Mouse (Mus musculus): ENCODE measurements at regions not wholly inside any gene's neighbourhood (a gene's known extent, or its start where the extent isn't known, plus 50 kb on each side); places are given as distances from the start of the nearest gene placed in this dataset.

GRCm38 (mm10) chr7:71648314-71648713, 297.0 kb upstream of the Gm10295 start:
- no peak for DNase-seq (ENCODE audit: low read depth, low spot score)

GRCm38 (mm10) chr7:71646944-71647343, 295.7 kb upstream of the Gm10295 start:
- DNase-seq (ENCODE audit: low read depth, low spot score) = no peak

- DNase-seq (ENCODE audit: low read depth, low spot score) = no peak
Measured at GRCm38 (mm10) chr7:71623048-71623447, 271.8 kb upstream of the Gm10295 start.

DNA sequence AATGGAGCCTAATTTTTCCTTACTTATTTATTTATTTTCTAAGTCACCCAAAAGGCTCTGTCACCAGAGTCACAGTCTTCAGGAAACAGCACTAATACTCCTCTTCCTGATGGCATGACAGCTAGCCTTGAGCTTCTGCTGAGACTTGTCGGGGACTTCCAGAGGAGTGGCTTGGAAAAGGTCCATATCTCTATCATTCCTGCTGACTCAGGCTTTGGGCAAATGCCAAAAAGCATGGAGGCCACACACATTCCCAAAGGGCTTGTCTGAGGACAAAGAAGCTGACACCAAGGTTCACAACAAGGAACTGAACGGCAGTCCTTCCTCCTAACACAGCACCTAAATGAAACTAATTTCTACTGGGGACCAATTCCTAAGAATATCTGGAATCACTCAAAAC, 251.9 kb upstream of the Gm10295 start:
- DNase-seq (ENCODE audit: low read depth, low spot score) = no peak

DNA sequence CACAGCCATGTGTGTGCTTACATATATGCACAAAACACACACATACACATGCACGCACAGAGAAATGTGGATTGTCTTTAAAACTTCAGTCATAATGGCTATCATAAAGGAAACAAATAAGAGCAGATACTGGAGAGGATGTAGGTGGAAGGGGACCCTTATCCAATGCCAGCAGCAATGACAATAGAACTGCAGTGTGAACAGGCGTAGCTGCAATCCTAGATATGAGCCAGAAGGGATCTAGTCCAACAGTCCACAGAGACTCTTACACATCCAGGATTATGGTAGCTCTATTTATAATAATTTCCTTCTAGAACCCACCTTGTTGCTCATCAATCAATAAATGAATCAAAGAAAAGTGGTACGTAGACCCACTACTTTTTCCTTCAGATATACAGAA, 245.5 kb upstream of the Gm10295 start:
- no peak for DNase-seq (ENCODE audit: low read depth, low spot score)

- DNase-seq (ENCODE audit: low read depth, low spot score) = no peak
Measured at GRCm38 (mm10) chr7:71587626-71588025, 236.3 kb upstream of the Gm10295 start.

- DNase-seq (ENCODE audit: low read depth, low spot score) = no peak
Measured at GRCm38 (mm10) chr7:71583443-71584055, 232.3 kb upstream of the Gm10295 start.

DNA sequence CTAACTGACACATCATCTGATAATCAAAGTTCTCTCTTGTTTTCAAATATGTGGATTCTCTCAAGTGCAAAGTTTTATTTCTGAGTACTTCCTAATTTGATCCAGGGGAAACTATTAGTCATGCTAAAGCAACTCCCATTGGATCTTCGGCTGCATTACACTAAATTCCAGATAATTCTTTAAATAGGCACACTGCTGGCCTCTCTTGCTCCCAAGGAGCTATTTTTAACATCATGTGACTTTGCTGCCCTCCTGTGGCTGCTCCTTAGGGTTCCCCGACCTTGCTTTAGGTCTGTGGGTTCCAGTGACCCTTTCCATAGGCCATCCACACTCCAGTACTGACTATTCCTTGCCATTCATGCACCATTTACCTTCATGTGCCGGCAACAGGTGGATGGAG, 230.5 kb upstream of the Gm10295 start:
- peak; percentile 59 for DNase-seq (ENCODE audit: low read depth, low spot score)

- no peak for DNase-seq (ENCODE audit: low read depth, low spot score)
Measured at GRCm38 (mm10) chr7:71560296-71560936, 209.1 kb upstream of the Gm10295 start.

DNA sequence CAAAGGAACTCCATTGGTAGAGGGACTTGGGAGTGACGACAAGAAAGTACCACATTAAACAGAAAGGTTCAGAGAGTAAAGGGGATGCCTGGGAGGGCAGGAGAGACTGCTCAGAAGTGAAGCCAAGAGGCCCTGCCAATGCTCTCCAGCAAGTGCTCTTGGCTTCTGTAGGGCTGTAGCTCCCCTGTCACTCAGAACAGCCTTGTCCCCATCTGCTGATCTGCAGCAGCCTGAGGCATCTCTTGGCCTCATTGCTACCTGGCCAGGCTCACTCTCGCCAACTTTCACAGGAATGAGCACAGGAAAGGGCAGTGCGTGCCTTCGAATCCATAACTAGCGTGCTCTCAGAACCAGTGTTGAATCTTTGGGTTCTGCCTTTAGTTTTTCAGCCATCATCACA, 205.2 kb upstream of the Gm10295 start:
- no peak for DNase-seq (ENCODE audit: low read depth, low spot score)

- DNase-seq (ENCODE audit: low read depth, low spot score) = no peak
Measured at GRCm38 (mm10) chr7:71555476-71555875, 204.2 kb upstream of the Gm10295 start.

GRCm38 (mm10) chr7:71546606-71547213, 195.4 kb upstream of the Gm10295 start:
- DNase-seq (ENCODE audit: low read depth, low spot score) = no peak

DNA sequence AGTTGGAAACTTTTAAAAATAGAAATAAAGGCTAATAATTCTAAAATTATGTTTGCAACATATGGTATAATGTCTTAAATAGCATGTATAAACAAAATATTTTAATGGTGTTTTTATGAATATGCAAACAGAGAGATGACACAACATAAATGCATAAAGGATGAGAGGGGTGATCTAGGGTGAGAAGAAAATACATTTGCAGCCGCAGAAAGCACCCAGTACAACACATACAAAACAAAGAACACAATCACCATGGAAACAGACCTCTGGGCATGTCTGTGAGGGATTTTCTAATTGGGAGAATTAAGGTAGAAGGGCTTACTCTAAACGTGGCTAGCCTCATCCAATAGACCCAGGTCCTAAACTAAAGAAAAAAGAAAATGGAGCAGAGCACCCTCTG, 190.2 kb upstream of the Gm10295 start:
- no peak for DNase-seq (ENCODE audit: low read depth, low spot score)

DNA sequence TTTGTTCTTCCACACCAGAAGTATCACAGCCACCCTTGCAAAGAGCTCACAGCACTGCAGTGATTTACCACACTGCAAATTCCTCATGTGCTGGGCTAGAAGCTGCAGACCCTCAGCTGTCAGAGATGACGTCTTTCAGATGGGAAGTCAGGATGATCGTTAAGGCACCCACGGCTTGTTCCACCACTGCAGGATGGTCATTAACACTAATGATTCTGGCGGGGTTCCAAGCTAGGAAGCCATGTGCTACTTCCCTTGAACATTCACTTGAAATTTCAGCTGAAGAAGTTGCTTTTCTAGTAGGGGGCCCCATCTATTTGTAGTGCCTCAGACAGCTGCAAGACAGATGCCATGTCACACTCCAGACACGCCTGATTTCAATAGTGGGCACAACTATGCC, 181.8 kb upstream of the Gm10295 start:
- DNase-seq (ENCODE audit: low read depth, low spot score) = no peak

DNA sequence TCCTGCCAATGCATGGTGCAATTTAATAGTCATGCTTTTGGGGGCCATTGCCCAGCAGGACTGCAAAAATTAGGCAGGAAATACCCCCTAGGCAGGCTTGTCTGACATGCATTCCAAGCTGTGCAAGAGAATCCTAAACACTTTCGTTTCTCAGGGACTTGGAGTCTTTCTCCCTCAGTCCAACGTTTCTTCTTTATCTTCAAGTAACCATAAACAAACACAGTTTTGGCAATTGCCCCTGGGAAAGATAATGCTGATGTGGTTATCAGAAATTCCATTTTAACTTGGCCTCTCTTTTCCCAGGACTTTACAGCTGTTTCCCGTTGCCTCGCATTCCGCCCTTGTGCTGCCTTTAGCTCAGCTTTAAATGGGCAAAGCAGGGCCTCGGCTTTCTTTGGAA, 180.2 kb upstream of the Gm10295 start:
- DNase-seq (ENCODE audit: low read depth, low spot score) = no peak

DNA sequence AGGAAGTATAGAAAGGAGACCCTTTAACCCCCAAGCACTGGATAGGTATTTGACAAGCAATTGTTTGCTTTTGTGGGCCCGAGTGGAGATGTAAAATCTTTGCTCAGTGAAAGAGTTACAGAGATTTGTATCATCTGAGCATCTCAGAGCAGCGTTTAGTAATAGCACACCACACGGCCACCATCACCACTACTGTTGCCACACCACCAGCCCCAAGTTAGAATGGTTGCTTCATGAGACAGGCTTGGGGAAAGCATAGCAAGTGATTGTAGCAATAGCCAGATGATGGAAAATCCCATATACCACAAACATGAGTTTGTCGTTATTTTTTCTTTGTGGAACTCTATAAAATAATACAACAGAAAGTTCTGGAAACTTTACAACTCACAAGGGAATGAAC, 179.6 kb upstream of the Gm10295 start:
- no peak for DNase-seq (ENCODE audit: low read depth, low spot score)

DNA sequence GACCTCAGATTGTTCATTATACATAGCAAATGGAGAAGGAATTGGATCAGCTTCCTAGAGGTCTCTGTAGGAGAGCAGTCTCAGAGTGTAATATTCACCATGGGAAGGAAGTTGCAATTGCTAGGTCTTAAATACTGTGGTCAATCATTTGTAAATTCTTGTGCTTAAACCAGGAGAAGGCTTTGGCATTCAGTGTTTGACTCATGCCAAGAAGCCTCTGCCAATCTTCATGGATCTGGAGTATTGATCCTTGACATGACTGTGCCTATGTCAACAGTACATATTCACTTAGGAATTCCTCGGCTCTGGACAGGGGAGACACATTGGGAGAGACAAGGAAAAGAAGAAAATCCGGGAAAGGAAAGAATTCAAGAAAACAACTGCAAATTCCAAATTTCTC, 174.9 kb upstream of the Gm10295 start:
- no peak for DNase-seq (ENCODE audit: low read depth, low spot score)

DNA sequence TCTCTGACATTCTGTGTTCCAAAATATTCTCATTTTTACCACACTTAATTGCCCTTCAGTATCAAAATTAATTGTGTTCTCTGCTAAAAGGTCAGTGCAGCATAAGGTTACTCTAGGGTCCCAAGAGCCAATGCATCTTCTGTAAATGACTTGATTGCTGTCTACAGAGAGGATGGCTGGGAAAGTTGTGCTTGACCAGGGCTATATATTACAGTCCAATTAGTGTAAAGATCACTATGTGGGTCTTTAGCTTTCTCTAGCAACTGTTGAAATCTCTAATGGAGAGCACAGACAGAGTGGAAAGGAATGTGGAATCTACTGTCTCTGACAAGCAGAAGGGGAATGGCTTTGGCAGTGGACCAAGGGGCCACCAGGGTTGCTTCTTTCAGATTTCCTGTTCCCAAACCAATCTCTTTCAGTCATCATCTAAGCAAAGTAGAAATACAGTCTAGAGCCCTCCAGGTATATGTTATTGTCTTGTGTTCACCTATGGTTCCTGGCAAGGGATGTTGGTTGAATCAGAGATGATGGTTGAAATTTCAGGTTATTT, 173.4 kb upstream of the Gm10295 start:
- no peak for DNase-seq (ENCODE audit: low read depth, low spot score)

- DNase-seq (ENCODE audit: low read depth, low spot score) = no peak
Measured at GRCm38 (mm10) chr7:71524119-71524518, 172.8 kb upstream of the Gm10295 start.

DNA sequence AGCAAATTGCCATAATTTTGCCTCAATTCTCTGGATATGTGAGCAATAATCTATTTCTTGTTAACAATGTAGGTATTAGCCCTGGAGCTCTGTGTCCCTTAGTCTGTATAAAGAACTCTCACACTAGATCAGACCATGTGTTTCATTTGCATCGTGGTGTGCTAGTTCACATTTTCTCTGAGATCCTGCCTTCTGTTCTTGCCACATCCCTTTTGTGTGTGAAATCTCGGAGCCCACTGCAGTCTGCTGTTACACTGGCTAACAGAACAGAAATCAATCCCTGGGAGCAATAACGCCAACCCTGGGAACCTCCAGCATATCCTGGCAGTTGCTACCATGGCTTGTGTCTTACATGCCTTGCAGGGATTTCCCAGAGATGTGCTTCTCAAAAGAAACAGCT, 156.1 kb upstream of the Gm10295 start:
- no peak for DNase-seq (ENCODE audit: low read depth, low spot score)

DNA sequence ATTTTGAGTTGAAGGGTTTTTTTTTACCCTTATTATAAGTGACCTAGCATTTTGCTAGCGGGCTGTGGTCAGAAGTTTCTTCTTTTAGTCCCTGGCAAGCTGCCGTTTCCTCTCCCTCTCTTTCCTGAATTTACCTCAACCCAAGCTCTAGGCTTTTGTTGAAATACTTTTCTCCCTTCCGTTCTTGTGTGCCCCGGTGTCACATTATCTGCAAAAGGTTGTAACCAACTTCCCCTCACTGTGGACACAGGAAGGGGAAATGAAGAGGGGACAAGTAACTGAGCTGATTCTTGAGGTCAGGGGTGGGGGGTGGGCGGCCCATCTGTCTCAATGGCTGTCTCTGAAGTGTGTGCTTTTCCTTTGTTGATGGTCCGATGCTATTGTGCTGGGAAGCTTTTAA, 149.4 kb upstream of the Gm10295 start:
- DNase-seq (ENCODE audit: low read depth, low spot score) = no peak

DNA sequence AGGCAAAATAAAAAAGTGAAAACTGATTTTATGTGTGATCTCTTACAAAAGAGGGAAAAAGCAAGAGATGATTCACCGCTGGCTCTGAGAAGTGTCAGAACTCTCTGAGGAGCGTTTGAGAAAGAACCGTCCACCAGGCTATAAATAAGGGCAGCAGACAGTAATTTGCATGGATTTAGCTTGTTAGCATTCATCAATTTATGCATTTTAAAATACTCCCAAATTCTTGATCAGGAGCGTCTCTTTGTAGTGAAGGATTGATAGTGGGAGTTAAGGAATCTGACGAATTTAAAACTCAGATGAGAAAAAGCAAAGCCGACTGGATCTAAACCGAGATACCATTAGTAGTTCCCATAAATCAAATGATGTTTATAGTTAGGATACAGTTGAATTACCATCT, 146.8 kb upstream of the Gm10295 start:
- no peak for DNase-seq (ENCODE audit: low read depth, low spot score)

DNA sequence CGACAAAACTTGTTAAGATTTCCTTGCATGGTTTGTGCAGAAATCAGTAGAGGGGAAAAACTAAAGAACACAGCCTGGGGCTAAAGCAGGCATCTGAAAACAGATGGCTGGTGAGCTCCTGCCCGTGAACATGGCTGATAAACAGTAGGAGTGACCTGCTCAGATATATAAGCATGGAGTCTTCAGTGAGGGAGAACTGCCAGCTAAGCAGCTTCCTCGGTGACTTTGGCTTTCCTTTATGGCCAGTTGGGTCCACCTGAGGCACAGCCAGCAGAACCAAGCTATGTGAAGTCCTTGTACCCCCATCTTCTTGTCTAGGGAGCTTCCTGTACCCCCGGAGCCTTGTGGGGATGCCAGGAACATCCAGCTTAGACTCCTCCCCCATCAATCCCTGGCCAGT, 139.8 kb upstream of the Gm10295 start:
- no peak for DNase-seq (ENCODE audit: low read depth, low spot score)

Data from ZHBTc4 (cell line).